Mouse (Mus musculus) ES-E14 (cell line): ENCODE results near the gene Ccdc103. TPM values are rescaled to one million over a fixed set of nuclear protein-coding genes. Genes with fewer than 3 reads are reported as not detected.

Experiments used
- DNase-seq: peaks from one replicate; pipeline ENCODE4 v3.0.0-alpha.2; 2013; ENCODE audit warnings: low read depth, low spot score
- H3K27ac ChIP-seq: 2 replicates; pipeline ENCODE4 v1.5.1; 2012; ENCODE audit warnings: low read depth, mild to moderate bottlenecking, low read length, moderate library complexity, mixed read lengths; ENCODE audit not compliant: poor library complexity, insufficient read depth, severe bottlenecking
- H3K36me3 ChIP-seq: 2 replicates; pipeline ENCODE4 v1.6.1; 2012; ENCODE audit warnings: mild to moderate bottlenecking, low read length, moderate library complexity, mixed read lengths; ENCODE audit not compliant: control insufficient read depth, poor library complexity, insufficient read depth, severe bottlenecking
- H3K4me1 ChIP-seq, 2 experiments: fragments of 150-350 bp in 1 of 2; sonication (generic) in 1 of 2; 2 replicates each; pipeline ENCODE4 v1.6.1; 2012; ENCODE audit warnings: low read length in 2 of 2, mild to moderate bottlenecking in 1 of 2, mixed read lengths in 1 of 2; ENCODE audit not compliant: control insufficient read depth in 2 of 2, insufficient read depth in 2 of 2, poor library complexity in 1 of 2
- H3K4me3 ChIP-seq, 2 experiments: fragments of 150-350 bp in 1 of 2; sonication (generic) in 1 of 2; 2 replicates each; pipeline ENCODE4 v1.5.1; 2012; ENCODE audit warnings: low read length in 2 of 2, low read depth in 1 of 2, mild to moderate bottlenecking in 1 of 2, mixed read lengths in 1 of 2; ENCODE audit not compliant: insufficient read depth in 1 of 2, poor library complexity in 1 of 2, severe bottlenecking in 1 of 2
- H3K9ac ChIP-seq: 2 replicates; pipeline ENCODE4 v1.6.1; 2012; ENCODE audit warnings: low read depth, mild to moderate bottlenecking, low read length, mixed read lengths; ENCODE audit not compliant: poor library complexity, insufficient read depth, severe bottlenecking
- H3K9me3 ChIP-seq: fragments of 150-350 bp; sonication (generic); 2 replicates; pipeline ENCODE4 v1.6.1; 2012; ENCODE audit warnings: low read depth, mild to moderate bottlenecking, low read length; ENCODE audit not compliant: control insufficient read depth, insufficient read depth
- CHD2 ChIP-seq: IDR thresholded peaks from 2 replicates; pipeline ENCODE4 v1.6.1; 2014; ENCODE audit warnings: mild to moderate bottlenecking, low read depth, low read length, inconsistent platforms
- HCFC1 ChIP-seq: IDR thresholded peaks from 2 replicates; pipeline ENCODE4 v1.6.1; 2012; ENCODE audit warnings: low read length, inconsistent platforms, borderline replicate concordance; ENCODE audit not compliant: insufficient read depth
- MAFK ChIP-seq: IDR thresholded peaks from 2 replicates; pipeline ENCODE4 v1.6.1; 2014; ENCODE audit warnings: mild to moderate bottlenecking, low read depth, low read length, inconsistent platforms; ENCODE audit not compliant: insufficient read depth
- ZC3H11A ChIP-seq: IDR thresholded peaks from 2 replicates; pipeline ENCODE4 v1.6.1; 2012; ENCODE audit warnings: low read depth, mild to moderate bottlenecking, inconsistent platforms, low read length, borderline replicate concordance
- ZNF384 ChIP-seq: IDR thresholded peaks from 2 replicates; pipeline ENCODE4 v1.6.1; 2012; ENCODE audit warnings: low read depth, low read length, inconsistent platforms
- in situ Hi-C, 2 experiments: fragments of 600-800 bp; cut with MboI; formaldehyde crosslinking; loops; one replicate each; pipeline ENCODE4 v1.15.1; 2025; ENCODE audit warnings: low sequenced_read_pairs in 2 of 2, inconsistent platforms in 1 of 2; ENCODE audit not compliant: unreplicated experiment in 2 of 2
- total RNA-seq: library from RNA; depleted of rRNA; stranded (reverse); fragments of 300-350 nt; gene quantifications from 2 replicates; pipeline ENCODE4 v1.2.3, GENCODE M21; 2012; rRNA removed

Gene Ccdc103
- 0.48 and 1.1 TPM in 2 replicates for total RNA-seq

DNA sequence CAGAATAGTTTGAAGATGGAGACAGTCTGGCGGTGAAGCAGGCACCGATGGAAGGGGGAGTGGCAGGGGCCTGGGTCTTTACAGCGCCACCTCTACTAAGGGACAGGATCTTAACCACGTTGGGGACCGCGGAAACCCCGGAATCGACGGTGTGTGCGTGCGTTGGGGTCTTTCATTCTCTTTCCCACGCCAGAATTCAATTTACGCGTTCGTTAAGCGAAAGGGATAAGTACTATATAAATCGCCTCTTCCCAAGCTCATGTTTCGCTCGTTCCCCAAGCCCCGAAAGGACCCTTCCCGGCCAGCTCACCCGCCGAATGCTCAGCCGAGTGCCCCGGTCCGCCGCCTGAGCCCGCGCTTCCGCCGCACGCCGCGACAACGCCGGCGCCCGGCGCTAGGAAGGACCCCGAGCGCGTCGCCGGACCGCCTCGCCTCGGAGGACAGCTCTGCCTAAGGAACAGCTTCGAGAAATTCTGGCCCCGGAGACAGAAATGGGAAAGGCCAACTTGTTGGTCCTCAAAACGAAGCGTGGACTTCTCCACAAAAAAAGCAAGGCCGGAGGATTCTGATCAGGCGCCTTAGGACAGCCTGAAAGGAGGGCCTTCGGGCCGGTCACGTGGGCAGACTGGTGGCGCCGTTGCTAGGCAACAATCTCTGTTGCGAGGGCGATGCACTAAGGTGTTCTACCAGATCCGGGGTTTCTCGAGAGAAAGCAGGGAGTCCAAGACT is at the start of gene Ccdc103, which contains the start of gene Eftud2:
Gene Ccdc103, plus strand, starts transcription at position 620 of the 729 bp plus-strand sequence.
Gene Eftud2, minus strand, starts transcription at position 401 of the 729 bp plus-strand sequence.
- Histone ChIP-seq H3K9me3 (no peaks in the 10 kb centered on the region), H3K4me3 (peak within 1 kb of the TSS; percentile 71 to 74), H3K4me1 (peaks cover 0 to 2% of the 10 kb centered on the region in 2 experiments; a peak in 1 of 4 replicates), H3K27ac (peak within 1 kb of the TSS; percentile 77), H3K9ac (peak within 1 kb of the TSS; percentile 79), H3K36me3 (peaks cover 9% of the 10 kb centered on the region)
- peak; percentile 81 for DNase-seq
- TF ChIP-seq ZC3H11A, result no peak
- TF ChIP-seq CHD2, result no peak
- TF ChIP-seq MAFK, result no peak
- TF ChIP-seq HCFC1, result peak; percentile 85
- in situ Hi-C loops, result no loop called here

DNA sequence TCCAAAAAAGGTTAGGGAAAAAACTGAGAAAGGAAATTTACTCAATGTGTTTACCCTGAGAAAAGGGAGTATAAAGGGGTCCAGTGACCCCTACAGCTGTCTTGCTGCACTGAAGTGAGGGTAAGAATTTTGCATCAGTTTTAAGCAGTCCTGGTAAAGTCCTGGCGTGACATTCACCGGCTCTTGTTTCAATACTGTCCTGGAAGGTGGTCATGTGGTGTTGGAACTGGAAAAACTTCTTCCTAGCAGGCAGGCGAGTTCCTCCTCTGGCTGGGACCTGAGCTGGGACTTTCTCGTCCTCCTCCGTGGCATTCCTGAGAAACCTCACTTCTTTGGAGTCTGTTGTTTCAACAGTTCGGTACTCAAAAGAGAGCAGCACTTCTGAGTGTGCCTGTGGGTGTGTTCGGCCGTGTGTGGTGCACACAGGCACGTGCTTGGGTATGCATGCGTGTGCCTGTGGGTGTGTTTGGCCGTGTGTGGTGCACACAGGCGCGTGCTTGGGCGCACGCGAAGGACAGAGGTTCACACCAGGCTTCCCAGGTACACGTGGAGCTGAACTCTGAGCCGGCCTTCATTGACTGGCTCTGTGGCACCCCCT is 48.2 kb upstream of the Ccdc103 start:
- in situ Hi-C loops, result no loop called here
- TF ChIP-seq CHD2 (no peak), MAFK (no peak), ZNF384 (no peak), ZC3H11A (no peak), HCFC1 (no peak)
- Histone ChIP-seq H3K27ac (no peak overlapping the region), H3K4me1 (peaks cover 0 to 9% of the 10 kb centered on the region in 2 experiments; a peak in 2 of 4 replicates), H3K9me3 (no peaks in the 10 kb centered on the region), H3K4me3 (no peak overlapping the region), H3K36me3 (peaks cover 18% of the 10 kb centered on the region), H3K9ac (no peak overlapping the region; the same call in 1 of the 2 replicates)
- no peak for DNase-seq

DNA sequence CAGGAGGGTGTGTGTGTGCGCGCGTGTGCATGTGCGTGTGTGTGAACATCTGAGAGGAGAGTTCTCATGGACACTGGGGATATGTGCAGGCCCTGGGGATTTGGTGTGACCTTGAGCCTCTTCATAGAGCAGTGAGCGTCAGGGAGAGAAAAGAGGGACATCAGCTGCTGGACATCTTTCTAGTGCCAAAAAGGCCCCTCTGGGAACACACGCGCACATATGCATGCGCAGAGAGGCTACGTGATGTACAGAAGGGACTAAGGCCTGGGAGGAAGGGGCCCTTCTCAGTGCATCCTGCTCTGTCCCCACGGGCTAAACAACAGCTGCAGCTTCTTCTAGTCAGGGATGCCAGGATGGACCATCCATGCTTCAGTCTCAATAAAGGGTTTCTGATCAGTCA is 46.8 kb upstream of the Ccdc103 start:
- in situ Hi-C loops, result no loop called here

DNA sequence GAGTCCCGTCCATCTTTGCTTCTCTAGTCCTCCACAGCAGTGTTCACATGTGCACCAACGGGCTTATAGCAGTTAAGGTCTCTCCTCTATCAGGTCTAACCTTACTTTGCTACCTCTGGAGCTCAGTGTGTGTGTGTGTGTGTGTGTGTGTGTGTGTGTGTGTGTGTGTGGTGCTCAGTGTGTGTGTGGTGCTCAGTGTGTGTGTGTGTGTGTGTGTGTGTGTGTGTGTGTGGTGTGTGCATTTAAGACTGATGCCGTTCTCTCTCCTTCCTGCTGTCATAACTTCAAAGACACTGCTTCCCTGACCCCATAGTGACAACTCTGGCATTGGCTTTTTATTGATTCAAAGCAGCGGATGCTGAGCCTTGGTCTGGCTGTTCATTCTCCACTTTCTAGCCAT is 45.5 kb upstream of the Ccdc103 start, which contains the start of gene Higd1b:
Gene Higd1b, plus strand, starts transcription at position 301 of the 400 bp plus-strand sequence.
- Histone ChIP-seq H3K4me3 (no peak within 1 kb of the TSS), H3K9ac (no peak within 1 kb of the TSS), H3K4me1 (peaks cover 0 to 7% of the 10 kb centered on the region in 2 experiments; a peak in 1 of 4 replicates), H3K36me3 (peaks cover 45% of the 10 kb centered on the region), H3K27ac (no peak within 1 kb of the TSS), H3K9me3 (no peaks in the 10 kb centered on the region)
- no peak for DNase-seq
- no peak for TF ChIP-seq ZNF384
- no peak for TF ChIP-seq HCFC1
- TF ChIP-seq CHD2, result no peak
- TF ChIP-seq ZC3H11A, result no peak
- no peak for TF ChIP-seq MAFK
- in situ Hi-C loops, result no loop called here

More for the DNA sequence above, 46.8 kb upstream of the Ccdc103 start:
- Histone ChIP-seq H3K4me1 (peaks cover 0 to 7% of the 10 kb centered on the region in 2 experiments; a peak in 1 of 4 replicates), H3K9me3 (no peaks in the 10 kb centered on the region), H3K36me3 (peaks cover 32% of the 10 kb centered on the region), H3K4me3 (no peak overlapping the region), H3K9ac (no peak overlapping the region), H3K27ac (no peak overlapping the region)
- TF ChIP-seq CHD2, result no peak
- TF ChIP-seq HCFC1, result no peak
- TF ChIP-seq MAFK, result no peak
- no peak for TF ChIP-seq ZNF384
- no peak for TF ChIP-seq ZC3H11A
- no peak for DNase-seq
